Mouse (Mus musculus): ENCODE results near the gene Rapgef6. TPM values are rescaled to one million over a fixed set of nuclear protein-coding genes. Genes with fewer than 3 reads are reported as not detected.

The Rapgef6 gene
- polyA plus RNA-seq, 1 experiment from 2014 or later: 40.6 TPM

DNA sequence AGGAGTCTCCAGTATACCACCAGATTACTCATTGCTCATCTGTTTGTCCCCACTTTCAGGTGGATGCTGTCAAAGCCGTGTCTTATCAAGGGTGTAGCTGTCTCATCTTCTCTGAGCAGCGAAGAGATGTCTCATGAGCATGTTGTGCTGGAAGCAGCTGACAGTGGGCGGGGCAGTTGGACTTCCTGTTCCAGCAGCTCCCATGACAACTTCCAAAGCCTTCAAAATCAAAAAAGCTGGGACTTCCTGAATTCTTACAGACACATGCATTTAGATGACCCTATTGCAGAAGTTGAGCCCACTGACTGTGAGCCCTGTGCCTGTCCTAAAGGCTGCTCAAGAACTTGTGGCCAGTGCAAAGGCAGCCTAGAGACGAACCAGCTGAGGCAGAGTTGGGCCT is 168.5 kb downstream of the Rapgef6 start:
- Histone ChIP-seq H3K27ac (ENCODE audit: low read depth, low read length) (no peak overlapping the region), H3K9ac (replicated peaks; ENCODE audit: low read depth, low read length) (no peak overlapping the region), H3K4me2 (ENCODE audit: low read depth, low read length) (no peak overlapping the region), H3K27me3 (ENCODE audit: control insufficient read depth, insufficient read depth, low read length) (no peaks in the 10 kb centered on the region), H3K4me1 (ENCODE audit: control insufficient read depth, insufficient read depth, low read length) (no peaks in the 10 kb centered on the region), H3K36me3 (ENCODE audit: control insufficient read depth, insufficient read depth, low read length) (peaks cover 23% of the 10 kb centered on the region), H3K4me3 (ENCODE audit: low read depth, low read length) (no peak overlapping the region), H3K9me3 (ENCODE audit: control insufficient read depth, low read length) (no peaks in the 10 kb centered on the region)
- no peak for ATAC-seq (ENCODE audit: low read depth)
- 90% methylated on average over 4 of the region's 4 CpGs for WGBS

DNA sequence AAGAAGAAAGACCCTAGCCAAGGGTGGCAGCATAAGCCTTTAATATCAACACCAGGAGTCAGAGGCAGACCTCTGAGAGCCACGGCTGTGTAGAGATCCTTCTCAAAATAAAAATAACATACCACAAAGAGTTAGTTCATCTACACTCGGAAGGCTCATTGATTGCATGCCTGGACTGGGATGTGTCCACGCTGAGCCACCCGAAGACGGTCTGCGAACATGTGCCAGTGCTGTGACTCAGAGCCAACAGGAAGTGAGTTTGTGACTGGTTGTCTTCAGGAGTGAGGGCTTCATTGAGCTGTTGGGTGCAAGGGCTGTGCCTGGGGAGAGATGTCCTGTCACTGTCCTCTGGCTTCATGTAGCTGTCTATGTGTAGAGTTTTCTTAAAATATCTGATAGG is 171.0 kb downstream of the Rapgef6 start:
- no peaks in the 10 kb centered on the region for H3K27me3 ChIP-seq (ENCODE audit: control insufficient read depth, insufficient read depth, low read length)
- ATAC-seq (ENCODE audit: low read depth): no peak
- no peak overlapping the region for H3K9ac ChIP-seq (replicated peaks; ENCODE audit: low read depth, low read length)
- H3K4me3 ChIP-seq (ENCODE audit: low read depth, low read length): no peak overlapping the region
- 93% methylated on average over 6 of the region's 6 CpGs for WGBS
- H3K4me2 ChIP-seq (ENCODE audit: low read depth, low read length): no peak overlapping the region
- H3K4me1 ChIP-seq (ENCODE audit: control insufficient read depth, insufficient read depth, low read length): no peaks in the 10 kb centered on the region
- peaks cover 31% of the 10 kb centered on the region for H3K36me3 ChIP-seq (ENCODE audit: control insufficient read depth, insufficient read depth, low read length)
- H3K9me3 ChIP-seq (ENCODE audit: control insufficient read depth, low read length): no peaks in the 10 kb centered on the region
- no peak overlapping the region for H3K27ac ChIP-seq (ENCODE audit: low read depth, low read length)

- no peak for ATAC-seq (ENCODE audit: low read depth)
- 77% methylated on average over 8 of the region's 8 CpGs for WGBS
- no peak overlapping the region for H3K9ac ChIP-seq (replicated peaks; ENCODE audit: low read depth, low read length)
- no peaks in the 10 kb centered on the region for H3K4me1 ChIP-seq (ENCODE audit: control insufficient read depth, insufficient read depth, low read length)
- H3K9me3 ChIP-seq (ENCODE audit: control insufficient read depth, low read length): no peaks in the 10 kb centered on the region
- no peak overlapping the region for H3K4me2 ChIP-seq (ENCODE audit: low read depth, low read length)
- H3K4me3 ChIP-seq (ENCODE audit: low read depth, low read length): no peak overlapping the region
- H3K27ac ChIP-seq (ENCODE audit: low read depth, low read length): no peak overlapping the region
- no peaks in the 10 kb centered on the region for H3K27me3 ChIP-seq (ENCODE audit: control insufficient read depth, insufficient read depth, low read length)
- H3K36me3 ChIP-seq (ENCODE audit: control insufficient read depth, insufficient read depth, low read length): peaks cover 31% of the 10 kb centered on the region
These were observed 171.6 kb downstream of the Rapgef6 start for GRCm38 (mm10) chr11:54694291-54694690.

DNA sequence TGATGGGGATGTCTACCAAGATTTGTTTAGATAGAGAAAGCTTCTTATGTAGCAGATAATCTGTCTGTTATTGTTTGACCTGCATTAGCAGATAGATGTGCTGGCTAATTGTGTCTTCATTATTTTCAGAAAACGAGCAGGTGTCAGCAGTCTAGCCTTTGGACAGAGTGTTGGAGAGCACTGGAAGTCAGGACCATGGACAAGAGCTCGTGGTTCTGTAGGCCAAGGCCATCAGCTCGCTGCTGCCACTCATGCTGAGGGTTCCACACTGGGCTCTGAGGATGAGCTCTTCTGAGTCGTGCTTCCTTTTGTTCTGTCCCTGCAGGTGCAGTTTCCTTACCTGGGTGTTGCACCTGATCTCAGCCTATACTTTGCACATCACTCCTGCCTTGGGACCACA is 173.3 kb downstream of the Rapgef6 start:
- ATAC-seq (ENCODE audit: low read depth): no peak
- Histone ChIP-seq H3K27me3 (ENCODE audit: control insufficient read depth, insufficient read depth, low read length) (no peaks in the 10 kb centered on the region), H3K4me1 (ENCODE audit: control insufficient read depth, insufficient read depth, low read length) (no peaks in the 10 kb centered on the region), H3K9me3 (ENCODE audit: control insufficient read depth, low read length) (no peaks in the 10 kb centered on the region), H3K27ac (ENCODE audit: low read depth, low read length) (no peak overlapping the region), H3K36me3 (ENCODE audit: control insufficient read depth, insufficient read depth, low read length) (peaks cover 27% of the 10 kb centered on the region; the same call in 1 of the 2 replicates), H3K4me2 (ENCODE audit: low read depth, low read length) (no peak overlapping the region), H3K4me3 (ENCODE audit: low read depth, low read length) (no peak overlapping the region), H3K9ac (replicated peaks; ENCODE audit: low read depth, low read length) (no peak overlapping the region)
- 78% methylated on average over 4 of the region's 4 CpGs for WGBS

- Histone ChIP-seq H3K4me2 (ENCODE audit: low read depth, low read length) (no peak overlapping the region), H3K27ac (ENCODE audit: low read depth, low read length) (no peak overlapping the region), H3K4me1 (ENCODE audit: control insufficient read depth, insufficient read depth, low read length) (no peaks in the 10 kb centered on the region), H3K36me3 (ENCODE audit: control insufficient read depth, insufficient read depth, low read length) (peaks cover 19% of the 10 kb centered on the region; the same call in 1 of the 2 replicates), H3K9me3 (ENCODE audit: control insufficient read depth, low read length) (no peaks in the 10 kb centered on the region), H3K4me3 (ENCODE audit: low read depth, low read length) (no peak overlapping the region), H3K9ac (replicated peaks; ENCODE audit: low read depth, low read length) (no peak overlapping the region), H3K27me3 (ENCODE audit: control insufficient read depth, insufficient read depth, low read length) (no peaks in the 10 kb centered on the region)
- 65% methylated on average over 5 of the region's 5 CpGs for WGBS
- no peak for ATAC-seq (ENCODE audit: low read depth)
These were observed 175.0 kb downstream of the Rapgef6 start for GRCm38 (mm10) chr11:54697611-54698010.

DNA sequence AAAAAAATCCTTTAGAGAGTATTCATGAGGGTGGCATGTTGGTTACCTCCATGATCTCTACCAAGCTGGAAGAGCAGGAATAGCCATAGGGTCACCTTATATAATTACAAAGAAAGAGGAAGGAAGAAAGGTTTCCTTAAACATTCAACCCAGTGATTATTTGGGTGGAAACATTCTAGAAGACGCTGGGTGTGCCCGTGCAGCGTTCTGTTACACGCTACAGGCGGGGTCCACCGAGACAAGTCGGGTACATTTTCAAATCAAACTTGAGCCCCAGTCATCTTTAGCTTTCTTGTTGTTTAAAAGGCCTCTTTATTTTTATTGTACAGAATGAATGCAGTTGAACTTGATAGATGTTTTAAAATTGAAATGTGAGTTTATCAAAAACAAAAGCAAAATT is 176.0 kb downstream of the Rapgef6 start:
- ATAC-seq (ENCODE audit: low read depth): no peak
- peaks cover 15% of the 10 kb centered on the region; the same call in 1 of the 2 replicates for H3K36me3 ChIP-seq (ENCODE audit: control insufficient read depth, insufficient read depth, low read length)
- no peaks in the 10 kb centered on the region for H3K27me3 ChIP-seq (ENCODE audit: control insufficient read depth, insufficient read depth, low read length)
- no peak overlapping the region for H3K27ac ChIP-seq (ENCODE audit: low read depth, low read length)
- H3K4me3 ChIP-seq (ENCODE audit: low read depth, low read length): no peak overlapping the region
- H3K4me2 ChIP-seq (ENCODE audit: low read depth, low read length): no peak overlapping the region
- H3K4me1 ChIP-seq (ENCODE audit: control insufficient read depth, insufficient read depth, low read length): no peaks in the 10 kb centered on the region
- no peaks in the 10 kb centered on the region for H3K9me3 ChIP-seq (ENCODE audit: control insufficient read depth, low read length)
- WGBS: 93% methylated on average over 7 of the region's 7 CpGs
- H3K9ac ChIP-seq (replicated peaks; ENCODE audit: low read depth, low read length): no peak overlapping the region

DNA sequence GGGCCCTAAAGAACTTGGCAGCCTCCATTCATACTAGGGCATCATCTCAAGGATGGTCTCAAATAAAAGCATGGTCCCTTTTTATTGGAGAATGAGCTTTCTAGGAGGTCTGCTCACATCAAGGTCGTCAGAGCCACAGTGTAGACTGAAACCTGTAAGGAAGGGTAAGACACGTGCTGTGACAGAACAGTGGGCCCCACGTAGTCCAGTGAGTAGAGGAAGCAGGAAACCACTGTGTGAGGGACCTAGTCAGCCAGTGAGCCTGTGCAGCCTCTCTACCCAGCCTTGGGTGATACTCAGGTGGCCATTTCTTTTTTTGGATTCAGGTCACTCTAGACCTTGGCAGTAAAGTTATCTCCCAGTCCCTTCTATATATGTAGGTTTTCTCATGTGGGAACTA is 177.3 kb downstream of the Rapgef6 start:
- no peak overlapping the region for H3K27ac ChIP-seq (ENCODE audit: low read depth, low read length)
- no peaks in the 10 kb centered on the region for H3K9me3 ChIP-seq (ENCODE audit: control insufficient read depth, low read length)
- 88% methylated on average over 3 of the region's 3 CpGs for WGBS
- H3K27me3 ChIP-seq (ENCODE audit: control insufficient read depth, insufficient read depth, low read length): no peaks in the 10 kb centered on the region
- H3K9ac ChIP-seq (replicated peaks; ENCODE audit: low read depth, low read length): no peak overlapping the region
- no peak overlapping the region for H3K4me2 ChIP-seq (ENCODE audit: low read depth, low read length)
- no peaks in the 10 kb centered on the region for H3K4me1 ChIP-seq (ENCODE audit: control insufficient read depth, insufficient read depth, low read length)
- H3K36me3 ChIP-seq (ENCODE audit: control insufficient read depth, insufficient read depth, low read length): peaks cover 11% of the 10 kb centered on the region; the same call in 1 of the 2 replicates
- no peak overlapping the region for H3K4me3 ChIP-seq (ENCODE audit: low read depth, low read length)
- ATAC-seq (ENCODE audit: low read depth): no peak

DNA sequence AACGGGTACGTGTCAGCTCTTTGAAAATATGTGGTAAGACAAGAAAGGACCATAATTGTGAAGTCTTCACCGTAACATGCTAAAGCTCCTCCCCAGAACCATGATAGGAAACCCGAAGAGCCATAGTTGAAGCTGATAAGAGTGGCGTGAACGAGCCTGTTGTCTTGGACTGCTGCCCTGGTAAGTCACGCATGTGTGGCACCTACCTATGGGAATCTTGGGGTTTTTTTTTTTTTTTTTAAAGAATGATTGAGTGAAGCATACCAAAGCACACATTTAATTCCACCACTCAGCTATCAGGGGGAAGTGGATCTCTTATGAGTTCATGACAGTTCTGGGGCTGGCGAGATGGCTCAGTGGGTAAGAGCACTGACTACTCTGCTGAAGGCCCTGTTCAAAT is 179.2 kb downstream of the Rapgef6 start:
- no peaks in the 10 kb centered on the region for H3K27me3 ChIP-seq (ENCODE audit: control insufficient read depth, insufficient read depth, low read length)
- H3K9me3 ChIP-seq (ENCODE audit: control insufficient read depth, low read length): no peaks in the 10 kb centered on the region
- H3K4me1 ChIP-seq (ENCODE audit: control insufficient read depth, insufficient read depth, low read length): no peaks in the 10 kb centered on the region
- H3K4me3 ChIP-seq (ENCODE audit: low read depth, low read length): no peak overlapping the region
- H3K4me2 ChIP-seq (ENCODE audit: low read depth, low read length): no peak overlapping the region
- 0 out of 2 replicates have a peak, but pooled peaks cover 3% of the 10 kb centered on the region for H3K36me3 ChIP-seq (ENCODE audit: control insufficient read depth, insufficient read depth, low read length)
- WGBS: 98% methylated on average over 8 of the region's 8 CpGs
- H3K9ac ChIP-seq (replicated peaks; ENCODE audit: low read depth, low read length): no peak overlapping the region
- ATAC-seq (ENCODE audit: low read depth): no peak
- H3K27ac ChIP-seq (ENCODE audit: low read depth, low read length): no peak overlapping the region

DNA sequence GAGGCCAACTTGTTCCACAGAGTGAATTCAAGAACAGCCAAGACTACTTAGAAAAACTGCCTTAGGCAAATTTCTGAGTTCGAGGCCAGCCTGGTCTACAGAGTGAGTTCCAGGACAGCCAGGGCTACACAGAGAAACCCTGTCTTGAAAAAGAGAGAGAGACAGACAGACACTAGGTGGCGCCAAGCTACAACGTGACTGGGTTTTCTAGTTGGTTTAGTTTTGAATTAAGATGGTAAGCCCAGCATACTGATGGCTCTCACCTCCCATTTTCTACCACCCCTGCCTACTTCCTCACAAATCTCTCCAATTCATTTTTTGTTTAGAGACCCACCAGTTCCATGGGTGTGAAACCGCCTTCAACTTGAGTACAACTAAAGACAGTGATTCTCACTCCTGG is 180.7 kb downstream of the Rapgef6 start:
- WGBS: 38% methylated on average over 4 of the region's 4 CpGs
- no peak for ATAC-seq (ENCODE audit: low read depth)

DNA sequence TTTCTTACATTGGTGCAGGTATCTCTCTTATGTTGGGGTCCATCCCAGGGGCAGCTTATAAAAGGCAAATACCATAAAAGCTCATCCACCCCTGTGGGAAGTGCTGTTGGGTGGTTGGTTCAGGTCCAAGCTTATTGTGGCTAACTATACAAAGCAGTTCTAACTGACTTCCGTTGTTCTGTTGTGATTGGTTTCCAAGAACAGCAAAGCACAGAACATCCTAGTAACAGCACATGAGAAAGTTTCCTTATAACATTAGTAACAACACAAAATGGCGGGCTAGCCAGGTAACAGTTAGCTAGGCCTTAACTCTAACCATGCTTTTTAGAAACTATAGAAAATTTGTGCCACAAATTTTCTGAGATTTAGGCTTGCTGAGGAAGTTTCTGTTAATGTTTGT is 185.5 kb downstream of the Rapgef6 start:
- 84% methylated on average over 2 of the region's 2 CpGs for WGBS
- ATAC-seq (ENCODE audit: low read depth): no peak
- Histone ChIP-seq H3K9ac (replicated peaks; ENCODE audit: low read depth, low read length) (no peak overlapping the region), H3K27ac (ENCODE audit: low read depth, low read length) (no peak overlapping the region), H3K4me1 (ENCODE audit: control insufficient read depth, insufficient read depth, low read length) (no peaks in the 10 kb centered on the region), H3K4me3 (ENCODE audit: low read depth, low read length) (no peak overlapping the region), H3K9me3 (ENCODE audit: control insufficient read depth, low read length) (no peaks in the 10 kb centered on the region), H3K27me3 (ENCODE audit: control insufficient read depth, insufficient read depth, low read length) (no peaks in the 10 kb centered on the region), H3K4me2 (ENCODE audit: low read depth, low read length) (no peak overlapping the region), H3K36me3 (ENCODE audit: control insufficient read depth, insufficient read depth, low read length) (no peaks in the 10 kb centered on the region)

More for the DNA sequence above, 180.7 kb downstream of the Rapgef6 start:
- H3K36me3 ChIP-seq (ENCODE audit: control insufficient read depth, insufficient read depth, low read length): no peaks in the 10 kb centered on the region
- H3K4me2 ChIP-seq (ENCODE audit: low read depth, low read length): no peak overlapping the region
- H3K9me3 ChIP-seq (ENCODE audit: control insufficient read depth, low read length): no peaks in the 10 kb centered on the region
- no peak overlapping the region for H3K27ac ChIP-seq (ENCODE audit: low read depth, low read length)
- H3K27me3 ChIP-seq (ENCODE audit: control insufficient read depth, insufficient read depth, low read length): no peaks in the 10 kb centered on the region
- H3K4me3 ChIP-seq (ENCODE audit: low read depth, low read length): no peak overlapping the region
- no peak overlapping the region for H3K9ac ChIP-seq (replicated peaks; ENCODE audit: low read depth, low read length)
- H3K4me1 ChIP-seq (ENCODE audit: control insufficient read depth, insufficient read depth, low read length): no peaks in the 10 kb centered on the region
